Mouse (Mus musculus): ENCODE measurements around the gene Ube2n. TPM values are rescaled to one million over a fixed set of nuclear protein-coding genes. Genes with fewer than 3 reads are reported as not detected.

Ube2n gene
- polyA plus RNA-seq (2015; fragmentation: Nextera tagmentation; extraction: Ambion mirVana) = 333 and 339 TPM in 2 replicates

DNA sequence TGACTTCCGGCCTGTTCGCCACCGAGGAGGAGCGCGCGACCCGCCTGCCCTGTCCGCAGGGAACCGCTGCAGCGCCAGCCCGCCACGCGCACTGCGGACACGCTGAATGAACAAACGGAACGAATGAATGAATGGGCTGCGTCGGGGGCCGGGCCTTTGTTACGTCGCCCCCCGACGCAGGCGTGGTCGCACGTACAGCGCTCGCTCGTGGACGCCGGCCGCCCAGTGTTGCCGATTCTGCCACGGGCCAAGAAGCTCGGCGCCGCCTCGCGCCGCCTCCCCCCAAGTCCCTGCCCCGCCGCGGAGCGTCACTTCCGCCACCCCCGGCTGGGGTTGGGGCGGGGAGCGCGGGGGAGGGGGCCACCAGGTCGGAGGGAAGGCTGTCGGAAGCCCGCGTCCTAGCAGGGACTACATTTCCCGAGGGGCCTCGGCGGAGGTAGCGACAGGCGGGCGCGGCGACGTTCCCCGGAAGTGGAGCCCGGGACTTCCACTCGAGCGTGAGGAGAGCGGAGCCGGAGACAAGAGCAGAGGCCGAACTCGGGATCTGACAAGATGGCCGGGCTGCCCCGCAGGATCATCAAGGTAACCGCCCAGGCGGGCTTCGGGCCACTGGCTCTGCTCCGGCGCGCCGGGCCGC is at the start of gene Ube2n:
Ube2n (plus strand) TSS at position 490 of the 637 bp plus-strand sequence.
- H3K36me3 ChIP-seq = 0 out of 2 replicates have a peak, but pooled peaks cover 3% of the 10 kb centered on the region
- peak within 1 kb of the TSS; percentile 97 for H3K27ac ChIP-seq
- peak within 1 kb of the TSS; percentile 76 for H3K4me2 ChIP-seq (replicated peaks)
- peak within 1 kb of the TSS; percentile 99 for H3K9ac ChIP-seq
- H3K9me3 ChIP-seq = no peaks in the 10 kb centered on the region; the same call in 1 of the 2 replicates
- peaks cover 22% of the 10 kb centered on the region for H3K4me1 ChIP-seq
- under 1% methylated on average over 80 of the region's 81 CpGs for WGBS
- peak within 1 kb of the TSS; percentile 99 for H3K4me3 ChIP-seq
- no peaks in the 10 kb centered on the region for H3K27me3 ChIP-seq
- ATAC-seq (ENCODE audit: low FRiP score, low read depth) = peak; percentile 96

DNA sequence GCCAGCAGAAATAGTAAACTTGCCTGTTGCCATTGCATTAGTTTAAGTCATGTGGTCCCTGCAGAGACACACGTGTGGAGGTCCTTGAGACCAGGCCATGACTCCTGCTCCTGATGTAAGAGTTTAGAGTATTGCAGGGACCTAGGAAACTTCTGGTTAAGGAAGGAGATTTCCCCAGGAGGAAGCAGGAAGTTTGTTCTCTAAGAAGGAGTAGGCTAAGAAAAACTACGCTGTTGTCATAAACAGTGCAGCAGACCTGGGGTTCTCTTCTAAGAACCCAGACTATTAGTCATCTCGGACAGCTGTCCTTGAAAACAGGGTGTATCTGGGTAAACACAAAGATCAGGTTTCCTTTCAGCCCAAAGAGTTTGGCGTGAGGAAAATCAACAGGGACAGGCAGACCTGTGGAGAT is 49.5 kb upstream of the Ube2n start:
- H3K27ac ChIP-seq = no peak overlapping the region
- no peaks in the 10 kb centered on the region for H3K36me3 ChIP-seq
- ATAC-seq (ENCODE audit: low FRiP score, low read depth) = no peak
- H3K4me2 ChIP-seq (replicated peaks) = no peak overlapping the region
- no peaks in the 10 kb centered on the region for H3K27me3 ChIP-seq
- H3K9ac ChIP-seq = no peak overlapping the region
- no peaks in the 10 kb centered on the region for H3K4me1 ChIP-seq
- 43% methylated on average over 4 of the region's 4 CpGs for WGBS
- no peaks in the 10 kb centered on the region for H3K9me3 ChIP-seq
- H3K4me3 ChIP-seq = no peak overlapping the region

DNA sequence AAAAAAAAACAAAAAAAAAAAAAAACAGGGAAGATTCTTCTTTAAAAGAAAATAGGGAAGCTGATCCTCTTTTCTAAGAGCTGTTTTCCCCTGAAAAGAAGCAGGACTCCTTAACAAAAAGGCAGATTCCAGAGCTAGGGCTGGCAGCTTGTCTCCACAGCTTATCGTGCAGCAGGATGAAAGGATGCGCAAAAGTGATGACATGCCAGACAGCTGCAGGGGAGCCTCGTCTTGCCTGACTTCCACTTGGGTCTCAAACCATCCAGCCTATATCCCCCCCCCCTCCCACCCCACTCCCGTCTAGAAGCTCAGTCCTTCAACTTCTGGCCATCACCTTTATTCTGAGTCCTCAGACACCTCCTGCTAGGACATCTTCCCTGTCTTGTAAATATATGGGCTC is 46.1 kb upstream of the Ube2n start:
- no peak for ATAC-seq (ENCODE audit: low FRiP score, low read depth)
- Histone ChIP-seq H3K9me3 (no peaks in the 10 kb centered on the region), H3K4me1 (no peaks in the 10 kb centered on the region), H3K9ac (no peak overlapping the region), H3K27me3 (no peaks in the 10 kb centered on the region), H3K27ac (no peak overlapping the region), H3K36me3 (no peaks in the 10 kb centered on the region), H3K4me3 (no peak overlapping the region), H3K4me2 (replicated peaks) (no peak overlapping the region)
- 53% methylated on average over 4 of the region's 4 CpGs for WGBS

DNA sequence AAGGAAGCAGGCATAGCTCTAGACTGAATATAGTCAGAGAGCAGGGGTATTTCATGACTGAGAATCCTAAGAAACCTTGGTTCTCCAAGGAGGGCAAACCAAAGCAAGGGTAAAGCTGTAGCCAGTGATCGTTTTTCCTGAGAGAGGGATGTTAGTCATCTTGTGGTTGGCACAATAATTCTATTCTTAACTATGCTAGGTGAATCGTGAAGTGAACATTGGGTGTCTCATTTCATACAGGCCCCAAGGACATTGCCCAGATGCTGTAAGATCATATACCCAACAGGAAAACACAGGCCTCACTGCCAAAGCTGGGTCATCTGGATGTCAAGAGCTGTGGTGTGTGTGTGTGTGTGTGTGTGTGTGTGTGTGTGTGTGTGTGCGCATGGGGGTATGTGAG is 43.8 kb upstream of the Ube2n start:
- 68% methylated on average over 3 of the region's 3 CpGs for WGBS
- H3K36me3 ChIP-seq = no peaks in the 10 kb centered on the region
- ATAC-seq (ENCODE audit: low FRiP score, low read depth) = no peak
- no peaks in the 10 kb centered on the region for H3K9me3 ChIP-seq
- no peaks in the 10 kb centered on the region for H3K4me1 ChIP-seq
- H3K27ac ChIP-seq = no peak overlapping the region
- no peaks in the 10 kb centered on the region for H3K27me3 ChIP-seq
- H3K4me3 ChIP-seq = no peak overlapping the region
- no peak overlapping the region for H3K9ac ChIP-seq
- no peak overlapping the region for H3K4me2 ChIP-seq (replicated peaks)

DNA sequence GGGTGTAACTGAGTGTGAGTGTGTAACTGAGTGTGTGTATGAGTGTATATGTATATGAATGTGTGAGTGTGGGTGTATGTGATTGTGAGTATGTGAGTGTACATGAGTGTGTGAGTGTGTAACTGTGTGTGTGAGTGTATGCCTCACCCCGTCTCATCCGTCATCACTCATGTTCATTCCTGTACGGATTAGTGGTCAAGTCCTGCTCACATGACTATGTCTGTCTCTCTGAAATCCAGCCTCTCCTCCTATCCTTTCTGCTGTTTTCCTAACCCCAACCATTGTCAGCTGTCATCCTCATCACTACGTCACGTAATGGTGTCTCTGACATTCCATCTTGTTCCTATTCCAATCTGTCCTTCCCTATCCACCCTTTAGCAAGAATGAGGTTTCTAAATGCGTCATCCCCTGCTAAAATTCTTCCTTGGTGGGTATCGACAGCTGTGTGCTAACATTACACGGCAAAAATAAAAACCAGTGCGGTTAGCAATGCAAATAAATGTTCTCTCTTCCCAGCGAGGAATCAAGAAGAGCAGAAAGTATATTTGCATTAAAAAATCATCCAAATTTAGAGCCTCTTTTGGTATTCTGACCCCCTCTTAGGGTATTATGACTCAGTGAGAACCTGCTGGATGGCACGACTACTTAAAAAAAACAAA is 42.9 kb upstream of the Ube2n start:
- H3K4me3 ChIP-seq = no peak overlapping the region
- no peak for ATAC-seq (ENCODE audit: low FRiP score, low read depth)

DNA sequence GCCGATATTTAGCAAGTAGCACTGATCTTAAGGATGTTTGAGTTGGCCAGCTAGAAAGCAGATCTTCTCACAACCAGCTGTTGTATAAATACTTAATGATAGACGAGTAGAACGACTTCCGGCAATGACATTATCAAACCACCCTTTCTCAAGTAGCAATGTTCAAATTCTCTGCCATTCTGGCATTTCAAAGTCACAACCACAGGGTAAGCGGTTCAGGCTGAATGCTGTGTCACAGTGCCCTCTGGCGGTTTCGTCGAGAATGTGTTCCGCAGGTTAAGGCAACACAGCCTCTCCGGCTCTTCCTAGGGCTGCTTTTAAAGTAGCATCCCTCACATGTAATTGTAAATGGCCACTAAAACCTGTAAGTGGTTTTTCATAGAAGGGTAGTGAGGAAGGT is 39.0 kb upstream of the Ube2n start:
- no peaks in the 10 kb centered on the region for H3K4me1 ChIP-seq
- WGBS = 11% methylated on average over 10 of the region's 10 CpGs
- no peak overlapping the region for H3K9ac ChIP-seq
- peaks cover 11% of the 10 kb centered on the region for H3K36me3 ChIP-seq
- ATAC-seq (ENCODE audit: low FRiP score, low read depth) = no peak
- no peak overlapping the region for H3K4me3 ChIP-seq
- no peak overlapping the region for H3K4me2 ChIP-seq (replicated peaks)
- no peaks in the 10 kb centered on the region for H3K27me3 ChIP-seq
- no peak overlapping the region for H3K27ac ChIP-seq
- H3K9me3 ChIP-seq = no peaks in the 10 kb centered on the region

More for the DNA sequence above, 42.9 kb upstream of the Ube2n start:
- WGBS = 90% methylated on average over 11 of the region's 11 CpGs
- no peak overlapping the region for H3K27ac ChIP-seq
- no peak overlapping the region for H3K9ac ChIP-seq
- H3K27me3 ChIP-seq = no peaks in the 10 kb centered on the region
- no peaks in the 10 kb centered on the region for H3K9me3 ChIP-seq
- H3K36me3 ChIP-seq = no peaks in the 10 kb centered on the region
- no peaks in the 10 kb centered on the region for H3K4me1 ChIP-seq
- no peak overlapping the region for H3K4me2 ChIP-seq (replicated peaks)

DNA sequence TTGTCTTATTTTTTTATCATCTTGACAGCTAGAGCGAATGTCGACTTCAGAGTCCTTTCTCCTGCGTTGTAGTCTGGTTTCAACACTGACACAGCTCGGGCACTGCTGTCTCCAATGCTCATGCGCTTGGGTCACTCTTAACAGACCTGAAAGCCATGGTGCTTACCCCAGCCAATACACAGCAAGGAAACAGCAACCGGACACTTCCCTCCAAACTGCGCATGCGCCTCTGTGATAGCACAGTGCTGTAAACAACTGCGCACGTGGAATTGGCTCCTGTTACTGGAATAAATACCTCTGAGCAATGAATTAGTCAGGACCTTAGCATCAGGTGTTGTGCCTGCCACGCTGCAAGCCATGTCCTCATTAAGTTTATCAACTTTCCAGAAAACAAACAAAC is 37.4 kb upstream of the Ube2n start:
- WGBS = 82% methylated on average over 11 of the region's 11 CpGs

DNA sequence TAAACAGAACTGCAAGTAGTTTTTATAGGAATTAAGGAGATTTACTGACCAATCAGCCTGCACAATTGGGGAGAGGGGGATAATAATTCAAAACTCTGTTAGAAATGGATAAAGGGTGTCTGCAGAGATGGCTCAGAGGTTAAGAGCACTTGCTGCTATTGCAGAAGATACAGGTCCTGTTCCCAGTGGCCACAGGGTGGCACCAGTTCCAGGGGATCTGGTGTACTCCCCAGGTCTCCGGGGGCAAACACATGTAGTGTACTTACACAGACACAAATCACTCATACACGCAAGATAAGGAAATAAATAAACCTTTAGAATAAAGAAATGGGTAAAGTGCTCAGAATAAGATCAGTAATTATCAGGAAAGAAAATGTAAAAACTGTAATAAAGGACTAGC is 25.3 kb upstream of the Ube2n start:
- H3K36me3 ChIP-seq = peaks cover 91% of the 10 kb centered on the region
- H3K27me3 ChIP-seq = no peaks in the 10 kb centered on the region
- H3K4me3 ChIP-seq = no peak overlapping the region
- H3K9me3 ChIP-seq = no peaks in the 10 kb centered on the region
- no peak overlapping the region for H3K27ac ChIP-seq
- no peak for ATAC-seq (ENCODE audit: low FRiP score, low read depth)
- no peaks in the 10 kb centered on the region for H3K4me1 ChIP-seq
- WGBS = 80% methylated on average over 2 of the region's 2 CpGs
- no peak overlapping the region for H3K9ac ChIP-seq
- H3K4me2 ChIP-seq (replicated peaks) = no peak overlapping the region

More for the DNA sequence above, 37.4 kb upstream of the Ube2n start:
- no peaks in the 10 kb centered on the region for H3K9me3 ChIP-seq
- no peak overlapping the region for H3K4me2 ChIP-seq (replicated peaks)
- H3K9ac ChIP-seq = no peak overlapping the region
- no peaks in the 10 kb centered on the region for H3K4me1 ChIP-seq
- H3K27ac ChIP-seq = no peak overlapping the region
- H3K36me3 ChIP-seq = peaks cover 23% of the 10 kb centered on the region
- ATAC-seq (ENCODE audit: low FRiP score, low read depth) = no peak
- H3K4me3 ChIP-seq = no peak overlapping the region
- H3K27me3 ChIP-seq = no peaks in the 10 kb centered on the region

DNA sequence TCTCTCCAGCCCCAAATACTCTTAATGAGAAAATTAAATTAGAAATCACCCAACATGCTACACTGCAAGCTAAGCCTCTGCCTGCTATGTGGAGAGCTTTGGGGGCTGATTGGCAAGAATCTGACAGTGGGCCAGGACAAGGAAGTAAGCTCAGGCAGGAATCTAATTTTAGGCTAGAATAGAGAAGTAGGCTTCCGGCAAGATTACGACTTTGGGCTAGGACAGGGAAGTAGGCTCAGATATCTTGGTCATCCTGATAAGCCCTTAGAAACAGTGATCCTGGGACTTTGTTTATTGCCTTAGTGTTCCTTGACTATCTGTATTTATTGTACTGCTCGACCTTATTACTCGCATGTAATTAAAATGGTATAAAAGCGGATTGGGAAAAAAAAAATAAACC is 20.7 kb upstream of the Ube2n start:
- H3K36me3 ChIP-seq = peaks cover 78% of the 10 kb centered on the region
- H3K4me1 ChIP-seq = no peaks in the 10 kb centered on the region
- H3K4me3 ChIP-seq = no peak overlapping the region
- 95% methylated on average over 5 of the region's 5 CpGs for WGBS
- H3K27ac ChIP-seq = no peak overlapping the region
- no peak overlapping the region for H3K9ac ChIP-seq
- no peak overlapping the region for H3K4me2 ChIP-seq (replicated peaks)
- H3K9me3 ChIP-seq = no peaks in the 10 kb centered on the region
- ATAC-seq (ENCODE audit: low FRiP score, low read depth) = no peak
- H3K27me3 ChIP-seq = no peaks in the 10 kb centered on the region

DNA sequence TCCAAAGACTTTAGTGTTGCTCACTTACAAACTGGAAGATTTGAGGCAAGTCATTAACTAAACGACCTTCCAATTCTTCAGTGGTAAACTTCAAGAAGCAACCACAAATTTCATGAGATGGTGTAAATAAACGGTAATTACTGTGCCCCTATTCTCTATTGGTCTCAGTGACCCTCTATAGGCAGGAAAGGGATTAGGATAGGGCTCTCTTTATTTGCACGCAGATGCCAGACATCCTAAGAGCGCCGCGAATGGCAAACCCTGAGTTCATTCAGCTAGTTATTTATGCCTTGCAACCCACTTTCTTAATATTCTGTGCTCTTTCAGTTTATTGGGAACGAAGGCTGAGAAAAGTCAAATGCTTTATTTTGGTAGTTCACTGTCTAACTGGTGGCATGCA is 13.9 kb upstream of the Ube2n start:
- H3K4me1 ChIP-seq = peaks cover 9% of the 10 kb centered on the region
- peaks cover 16% of the 10 kb centered on the region for H3K36me3 ChIP-seq
- H3K9me3 ChIP-seq = no peaks in the 10 kb centered on the region
- peak overlapping the region; percentile 76 for H3K27ac ChIP-seq
- ATAC-seq (ENCODE audit: low FRiP score, low read depth) = no peak
- peak overlapping the region; percentile 81 for H3K9ac ChIP-seq
- peak overlapping the region; percentile 65 for H3K4me3 ChIP-seq
- WGBS = under 1% methylated on average over 7 of the region's 7 CpGs
- H3K27me3 ChIP-seq = no peaks in the 10 kb centered on the region
- peak overlapping the region; percentile 73 for H3K4me2 ChIP-seq (replicated peaks)

DNA sequence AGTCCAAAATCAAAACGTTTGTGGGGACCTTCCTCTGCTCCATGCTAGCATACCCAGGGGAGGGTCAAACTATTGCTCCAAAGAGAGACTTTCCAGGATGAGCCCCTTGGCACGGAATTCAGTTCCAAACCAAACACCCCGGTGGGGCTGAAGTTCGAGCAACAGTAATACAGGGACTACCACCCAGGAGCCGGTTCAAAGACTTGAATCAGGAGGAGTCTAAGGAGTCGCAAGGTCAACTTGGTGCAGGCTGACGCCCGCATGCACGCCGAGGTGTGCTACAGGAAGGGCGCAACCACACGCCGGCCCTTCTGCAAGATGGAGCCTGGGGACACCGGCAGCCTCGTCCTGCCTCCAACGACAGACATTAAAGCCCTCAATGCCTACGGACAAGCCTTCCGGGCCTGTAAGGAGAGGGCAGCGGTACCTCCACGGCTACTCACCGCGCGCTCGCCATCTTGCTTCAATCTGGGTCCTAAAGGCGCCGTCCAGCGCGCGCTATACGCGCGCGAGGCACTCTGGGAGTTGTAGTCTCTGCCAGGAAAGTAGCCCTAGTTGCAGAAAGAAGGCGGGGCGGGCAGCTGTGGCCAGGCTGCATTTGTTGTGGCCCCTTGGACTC is 13.4 kb upstream of the Ube2n start, which contains the start of gene Mrpl42:
Mrpl42 (minus strand) TSS at position 478 of the 619 bp plus-strand sequence.
- no peaks in the 10 kb centered on the region for H3K9me3 ChIP-seq
- H3K4me1 ChIP-seq = peaks cover 9% of the 10 kb centered on the region
- no peaks in the 10 kb centered on the region for H3K27me3 ChIP-seq
- H3K4me2 ChIP-seq (replicated peaks) = peak within 1 kb of the TSS; percentile 73
- peak within 1 kb of the TSS; percentile 76 for H3K27ac ChIP-seq
- peak; percentile 94 for ATAC-seq (ENCODE audit: low FRiP score, low read depth)
- H3K9ac ChIP-seq = peak within 1 kb of the TSS; percentile 81
- WGBS = 0% methylated on average over 35 of the region's 35 CpGs
- peak within 1 kb of the TSS; percentile 65 for H3K4me3 ChIP-seq
- H3K36me3 ChIP-seq = peaks cover 15% of the 10 kb centered on the region

DNA sequence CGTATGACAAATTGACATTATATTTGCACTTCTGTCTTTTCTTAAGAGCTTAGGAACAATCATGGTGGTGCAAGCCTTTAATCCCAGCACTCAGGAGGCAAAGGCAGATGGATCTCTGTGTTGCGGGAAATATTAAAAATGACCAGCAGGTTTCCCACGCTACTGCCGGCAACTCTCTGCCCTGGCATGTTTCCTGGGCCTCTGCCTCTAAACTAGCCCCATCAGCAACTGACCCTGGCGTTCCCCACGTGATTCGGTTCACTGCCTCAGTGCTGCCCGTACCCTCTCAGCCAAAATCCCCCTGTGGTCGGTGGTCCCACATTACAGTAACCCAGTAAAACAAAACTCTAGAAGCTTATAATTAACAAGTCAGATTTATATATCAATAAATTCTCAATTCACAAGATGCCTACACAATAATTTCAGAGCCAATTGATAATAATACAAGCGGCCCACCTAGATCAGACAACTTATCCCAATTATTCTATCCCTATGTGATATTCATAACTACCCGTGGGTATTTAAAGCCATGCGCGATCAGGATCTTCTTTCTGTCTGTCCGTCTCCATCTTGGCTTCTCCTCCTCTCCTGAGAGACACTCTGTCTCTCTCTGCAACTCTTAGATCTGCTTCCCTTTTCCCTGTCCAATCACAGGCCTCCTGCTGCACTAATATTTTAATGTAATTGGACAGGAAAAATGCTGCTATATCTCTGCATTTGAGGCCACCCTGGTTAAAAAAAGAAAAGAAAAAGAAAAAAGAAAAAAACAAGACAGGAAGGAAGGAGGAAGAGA is 11.3 kb upstream of the Ube2n start:
- Histone ChIP-seq H3K4me3 (no peak overlapping the region), H3K9me3 (no peaks in the 10 kb centered on the region), H3K9ac (no peak overlapping the region), H3K4me1 (peaks cover 9% of the 10 kb centered on the region), H3K36me3 (no peaks in the 10 kb centered on the region), H3K4me2 (replicated peaks) (no peak overlapping the region), H3K27me3 (no peaks in the 10 kb centered on the region), H3K27ac (no peak overlapping the region)
- ATAC-seq (ENCODE audit: low FRiP score, low read depth) = no peak
- WGBS = 84% methylated on average over 14 of the region's 14 CpGs

All from limb, embryonic 13.5 days (tissue).